10 mouse cellular contexts compared by ENCODE assay signal in the genomic region with DNA sequence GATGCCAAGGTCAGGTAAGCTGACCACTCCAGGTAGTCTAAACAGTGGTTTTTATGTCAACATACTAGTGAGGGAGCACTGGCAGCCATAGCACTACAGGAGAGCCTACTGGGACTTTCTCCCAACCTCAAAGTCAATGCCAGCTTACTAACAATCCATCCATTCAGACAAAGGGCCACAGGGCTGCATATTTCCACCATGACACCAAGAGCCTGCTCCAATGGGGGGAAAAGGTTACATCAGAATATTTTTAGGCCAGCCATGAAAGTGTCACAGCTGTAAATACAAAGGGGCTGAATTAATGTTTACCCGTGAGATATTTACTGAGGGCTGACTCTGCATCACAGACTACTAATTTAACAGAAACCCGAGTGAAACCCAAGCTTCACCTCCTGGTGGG.
"Had no signal": no experiment of that assay in that cellular context is flagged by ENCODE, and none has a peak within 500 bp of the region (broad histone marks: within the 10 kb centered on the region; RNA-seq: fewer than 3 reads in every experiment).

No protein-coding gene starts in this region.

- ATAC-seq: liver, embryonic 12.5 days; midbrain, embryonic 15.5 days had no signal

- DNase-seq: layer of hippocampus, adult 9-11 months; layer of hippocampus, postnatal 36 days; lung, postnatal 14 days; retina, postnatal 1 day; right cerebral cortex, postnatal 4 days; spleen, adult 18-20 months; thymus, adult 18-20 months; thymus, postnatal 14 days had no signal
